Mouse (Mus musculus) kidney, adult 18-20 months (tissue): ENCODE measurements around the gene Ash1l.
"Not testable (repeated sequence)": the region's sequence is repeated elsewhere in the genome, so short reads cannot be mapped to it uniquely, and the experiment has no call there.

ENCODE experiments used
- DNase-seq: peaks from one replicate; pipeline ENCODE4 v3.0.0; 2021

The Ash1l gene

DNA sequence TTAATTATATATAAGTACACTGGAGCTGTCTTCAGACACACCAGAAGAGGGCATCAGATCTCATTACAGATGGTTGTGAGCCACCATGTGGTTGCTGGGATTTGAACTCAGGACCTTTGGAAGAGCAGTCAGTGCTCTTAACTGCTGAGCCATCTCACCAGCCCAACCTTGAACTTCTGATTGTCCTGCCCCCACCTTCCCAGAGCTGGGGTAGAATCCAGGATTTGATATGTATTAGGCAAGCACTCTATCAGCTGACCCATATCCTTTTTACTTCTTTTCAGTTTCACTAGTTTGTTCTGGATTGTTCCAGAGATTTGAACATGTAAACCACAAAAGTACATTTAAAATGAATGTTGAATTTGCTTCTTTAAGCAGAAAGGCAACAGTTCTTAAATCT is 12.8 kb downstream of the Ash1l start:
- DNase-seq, result not testable (repeated sequence)

DNA sequence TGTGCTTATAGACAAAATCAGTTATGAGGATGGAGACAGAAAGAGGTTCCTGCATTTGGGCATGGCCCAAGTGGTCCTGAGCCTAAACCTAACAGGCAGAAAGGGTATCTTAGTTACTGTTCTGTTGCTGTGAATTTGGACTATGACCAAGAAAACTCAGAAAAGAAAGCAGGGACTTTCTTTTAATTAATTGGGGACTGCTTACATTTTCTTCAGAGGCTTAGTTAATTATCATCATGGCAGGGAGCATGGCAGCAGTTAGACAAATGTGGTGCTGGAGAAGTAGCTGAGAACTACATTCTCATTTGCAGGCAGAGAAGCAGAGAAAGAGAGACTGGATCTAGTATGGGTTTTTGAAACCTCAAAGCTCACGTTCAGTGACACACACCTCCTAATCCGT is 24.6 kb downstream of the Ash1l start:
- no peak for DNase-seq

DNA sequence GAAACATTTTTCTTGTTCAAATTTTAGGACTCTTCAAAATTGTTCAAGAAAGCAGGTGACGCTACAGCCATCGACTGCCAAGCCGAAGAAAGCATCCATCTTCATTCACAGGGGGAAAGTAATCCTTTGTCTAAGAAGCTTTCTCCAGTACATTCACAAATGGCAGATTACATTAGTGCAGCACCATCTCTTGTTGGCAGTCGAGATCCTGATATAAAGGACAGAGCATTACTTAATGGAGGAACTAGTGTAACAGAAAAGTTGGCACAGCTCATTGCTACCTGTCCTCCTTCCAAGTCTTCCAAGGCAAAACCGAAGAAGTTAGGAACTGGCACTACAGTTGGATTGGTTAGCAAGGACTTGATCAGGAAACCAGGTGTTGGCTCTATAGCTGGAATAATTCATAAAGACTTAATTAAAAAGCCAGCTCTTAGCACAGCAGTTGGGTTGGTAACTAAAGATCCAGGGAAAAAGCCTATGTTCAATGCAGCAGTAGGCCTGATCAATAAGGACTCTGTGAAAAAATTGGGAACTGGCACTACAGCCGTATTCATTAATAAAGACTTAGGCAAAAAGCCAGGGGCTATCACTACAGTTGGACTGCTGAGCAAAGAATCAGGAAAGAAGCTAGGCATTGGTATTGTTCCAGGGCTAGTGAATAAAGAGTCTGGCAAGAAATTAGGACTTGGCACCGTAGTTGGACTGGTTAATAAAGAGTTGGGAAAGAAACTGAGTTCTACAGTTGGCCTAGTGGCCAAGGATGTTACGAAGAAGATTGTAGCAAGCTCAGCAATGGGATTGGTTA is 31.0 kb downstream of the Ash1l start:
- DNase-seq, result no peak

DNA sequence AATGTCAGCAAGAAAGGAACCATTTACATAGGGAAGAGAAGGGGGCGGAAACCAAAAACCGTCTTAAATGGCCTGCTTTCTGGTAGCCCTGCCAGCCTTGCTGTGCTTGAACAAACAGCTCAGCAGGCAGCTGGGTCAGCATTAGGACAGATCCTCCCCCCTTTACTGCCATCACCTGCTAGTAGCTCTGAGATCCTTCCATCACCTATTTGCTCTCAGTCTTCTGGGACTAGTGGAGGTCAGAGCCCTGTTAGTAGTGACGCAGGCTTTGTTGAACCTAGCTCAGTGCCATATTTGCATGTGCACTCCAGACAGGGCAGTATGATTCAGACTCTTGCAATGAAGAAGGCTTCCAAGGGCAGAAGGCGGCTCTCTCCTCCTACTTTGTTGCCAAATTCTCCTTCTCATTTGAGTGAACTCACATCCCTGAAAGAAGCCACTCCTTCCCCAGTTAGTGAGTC is 33.5 kb downstream of the Ash1l start:
- DNase-seq, result no peak

DNA sequence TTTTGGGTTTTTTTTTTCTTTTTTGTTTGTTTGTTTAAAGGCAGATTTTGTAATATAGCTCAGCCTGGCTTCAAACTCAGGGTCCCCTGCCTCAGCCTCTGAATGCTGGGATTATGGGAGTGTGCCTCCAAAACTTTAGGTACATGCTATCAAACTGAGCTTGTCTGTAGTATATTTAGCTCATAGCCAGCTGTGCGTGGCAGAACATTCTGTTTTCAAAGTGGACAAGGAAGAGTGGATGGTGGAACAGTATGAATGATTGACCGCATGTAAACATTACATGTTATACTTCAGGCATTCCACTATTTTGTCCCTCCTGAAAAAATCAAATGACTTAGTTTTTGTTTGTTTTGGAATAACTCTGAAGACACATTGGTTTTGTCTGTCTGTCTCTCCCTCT is 42.4 kb downstream of the Ash1l start:
- DNase-seq, result no peak

DNA sequence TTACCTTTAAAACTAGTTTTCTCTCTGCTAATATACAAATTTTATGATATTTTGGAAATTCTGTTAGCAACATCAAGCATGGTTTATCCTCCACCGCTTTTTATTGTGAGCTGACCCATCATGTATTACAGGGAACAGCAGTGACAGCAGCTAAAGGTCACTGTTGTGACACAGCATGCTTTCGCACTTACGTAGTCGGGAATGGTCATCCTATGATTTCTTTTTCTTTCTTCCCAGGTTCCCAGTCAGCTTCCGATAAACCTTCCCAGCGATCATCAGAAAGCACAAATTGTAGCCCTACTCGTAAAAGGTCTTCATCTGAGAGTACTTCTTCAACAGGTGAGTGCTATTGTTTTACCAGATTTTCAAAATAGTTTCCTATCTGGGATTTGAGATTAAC is 51.1 kb downstream of the Ash1l start:
- DNase-seq, result no peak

DNA sequence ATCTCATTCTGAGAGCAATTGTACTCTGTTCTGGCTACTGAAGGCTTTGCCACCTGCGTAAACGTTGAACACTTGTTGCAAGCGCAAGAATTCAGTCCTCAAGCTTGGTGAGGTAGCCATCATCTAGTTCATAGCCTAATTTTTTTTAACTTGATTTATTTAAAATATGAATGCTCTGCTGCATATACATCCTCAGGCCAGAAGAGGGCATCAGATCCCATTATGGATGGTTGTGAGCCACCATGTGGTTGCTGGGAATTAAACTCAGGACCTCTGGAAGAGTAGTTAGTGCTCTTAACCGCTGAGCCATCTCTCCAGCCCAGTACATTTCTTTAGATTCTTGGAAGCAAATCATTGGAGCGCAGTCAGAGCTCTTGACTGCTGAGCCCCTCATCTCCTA is 80.5 kb downstream of the Ash1l start:
- not testable (repeated sequence) for DNase-seq

DNA sequence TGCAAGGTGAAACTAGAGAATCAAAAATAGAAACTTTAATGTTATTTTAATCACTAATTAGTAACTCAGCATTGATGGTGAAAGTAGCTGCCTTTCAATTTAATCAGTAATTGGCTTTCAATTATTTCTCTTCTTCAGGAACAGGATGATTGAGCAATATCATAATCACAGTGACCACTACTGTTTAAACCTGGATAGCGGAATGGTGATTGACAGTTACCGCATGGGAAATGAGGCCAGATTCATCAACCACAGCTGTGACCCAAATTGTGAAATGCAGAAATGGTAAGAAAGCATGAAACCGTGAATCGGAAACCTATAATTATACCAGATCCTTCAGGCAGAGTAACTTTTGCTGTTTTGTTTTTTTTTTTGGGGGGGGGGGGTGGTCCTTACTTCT is 92.9 kb downstream of the Ash1l start:
- DNase-seq, result no peak

DNA sequence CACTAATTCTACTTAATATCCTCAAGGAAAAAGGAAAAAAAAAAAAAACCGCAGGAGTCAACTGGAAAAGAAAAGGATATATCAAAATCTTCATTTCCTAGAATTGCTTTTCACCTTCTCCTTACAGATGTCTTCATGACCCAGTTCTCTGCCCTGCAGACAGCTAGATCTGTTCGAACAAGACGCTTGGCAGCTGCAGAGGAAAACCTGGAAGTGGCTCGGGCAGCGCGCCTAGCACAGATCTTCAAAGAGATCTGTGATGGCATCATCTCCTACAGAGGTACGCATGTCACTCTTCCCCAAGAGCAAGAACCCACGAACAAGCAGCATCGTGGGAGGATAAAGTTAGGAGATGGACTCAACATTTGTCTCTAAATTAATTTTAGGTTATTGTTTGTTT is 107.9 kb downstream of the Ash1l start:
- no peak for DNase-seq

DNA sequence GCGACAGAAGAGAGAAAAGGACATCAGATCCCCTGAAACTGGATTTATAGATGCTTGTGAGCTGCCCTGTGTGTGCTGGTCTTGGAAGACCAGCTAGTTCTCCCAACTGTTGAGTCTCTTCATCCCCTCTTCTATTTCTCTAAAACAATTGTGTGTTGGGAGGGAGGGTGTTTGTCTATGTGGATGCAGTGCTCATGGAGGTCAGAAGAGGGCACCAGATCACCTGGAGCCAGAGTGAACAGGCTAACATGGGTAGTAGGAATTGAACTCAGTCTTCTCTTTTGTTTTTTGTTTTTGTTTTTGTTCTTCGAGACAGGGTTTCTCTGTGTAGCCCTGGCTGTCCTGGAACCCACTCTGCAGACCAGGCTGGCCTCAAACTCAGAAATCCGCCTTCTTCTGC is 108.4 kb downstream of the Ash1l start:
- peak; percentile 35 for DNase-seq

DNA sequence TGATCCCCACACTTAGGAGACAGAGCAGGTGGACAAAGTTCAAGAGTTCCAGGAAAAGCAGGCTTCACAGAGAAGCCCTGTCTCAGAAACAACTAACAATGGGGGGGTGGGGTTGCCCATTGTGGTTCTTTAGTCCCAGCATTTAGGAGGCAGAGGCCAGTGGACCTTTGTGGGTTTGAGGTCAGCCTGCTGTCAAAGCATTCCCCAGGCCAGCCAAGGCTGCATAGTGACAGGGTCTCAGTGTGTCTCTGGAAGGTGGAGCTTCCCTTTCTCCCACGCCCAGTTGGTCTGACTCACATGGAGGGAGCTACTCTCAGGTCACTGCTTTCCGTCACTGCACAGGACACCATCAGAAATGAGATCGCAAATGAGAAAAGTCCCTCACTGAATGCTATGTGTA is 111.3 kb downstream of the Ash1l start:
- DNase-seq, result no peak

DNA sequence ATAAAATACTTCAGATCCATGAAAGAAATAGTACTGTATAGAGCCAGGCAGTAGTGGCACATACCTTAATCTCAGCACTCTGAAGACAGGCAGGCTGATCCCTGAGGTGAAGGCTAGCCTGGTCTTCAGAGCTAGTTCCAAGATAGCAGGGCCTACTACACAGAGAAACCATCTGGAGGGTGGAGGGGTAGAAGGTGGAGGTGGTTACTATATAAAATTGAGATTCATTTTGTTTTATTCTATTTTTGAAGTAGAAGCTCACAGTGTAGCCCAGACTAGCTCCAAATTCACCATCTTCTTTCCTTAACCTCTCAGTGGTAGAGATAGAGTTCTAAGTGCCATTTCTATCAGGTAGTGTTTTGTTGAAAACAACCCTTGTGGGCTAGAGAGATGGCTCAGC is 116.8 kb downstream of the Ash1l start:
- DNase-seq, result no peak

DNA sequence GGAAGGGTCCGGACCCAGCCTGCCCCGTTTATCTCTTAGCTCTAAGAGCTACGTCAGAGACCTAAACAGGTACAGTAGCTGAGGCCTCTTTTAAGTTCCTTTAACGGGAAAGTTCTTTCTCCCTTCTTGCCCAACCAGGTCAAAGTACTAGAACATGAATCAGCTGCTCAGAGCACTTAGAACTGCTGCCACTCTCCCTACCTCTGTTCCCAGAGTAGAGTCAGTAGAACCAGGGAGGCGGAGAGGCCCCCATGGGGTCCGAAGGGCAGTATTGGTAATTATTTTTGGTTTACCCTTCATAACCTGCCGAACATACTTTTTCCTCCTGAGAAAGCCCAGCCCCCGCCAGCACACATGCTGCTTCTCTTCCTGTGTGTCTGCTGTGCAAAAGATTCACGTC is 127.0 kb downstream of the Ash1l start:
- DNase-seq, result no peak

DNA sequence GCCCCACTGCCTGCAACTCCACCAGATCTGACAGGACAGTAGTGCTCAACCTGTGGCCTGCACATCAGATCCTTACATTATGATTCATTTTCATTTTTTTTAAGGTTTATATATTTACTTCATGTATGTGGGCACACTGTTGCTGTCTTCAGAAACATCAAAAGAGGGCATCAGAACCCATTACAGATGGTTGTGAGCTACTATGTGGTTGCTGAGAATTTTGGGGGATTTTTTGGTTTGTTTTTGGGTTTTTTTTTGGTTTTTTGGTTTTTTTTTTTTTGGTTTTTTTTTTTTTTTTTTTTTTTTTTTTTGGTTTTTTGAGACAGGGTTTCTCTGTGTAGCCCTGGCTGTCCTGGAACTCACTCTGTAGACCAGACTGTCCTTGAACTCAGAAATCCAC is 131.9 kb downstream of the Ash1l start:
- DNase-seq, result not testable (repeated sequence)

DNA sequence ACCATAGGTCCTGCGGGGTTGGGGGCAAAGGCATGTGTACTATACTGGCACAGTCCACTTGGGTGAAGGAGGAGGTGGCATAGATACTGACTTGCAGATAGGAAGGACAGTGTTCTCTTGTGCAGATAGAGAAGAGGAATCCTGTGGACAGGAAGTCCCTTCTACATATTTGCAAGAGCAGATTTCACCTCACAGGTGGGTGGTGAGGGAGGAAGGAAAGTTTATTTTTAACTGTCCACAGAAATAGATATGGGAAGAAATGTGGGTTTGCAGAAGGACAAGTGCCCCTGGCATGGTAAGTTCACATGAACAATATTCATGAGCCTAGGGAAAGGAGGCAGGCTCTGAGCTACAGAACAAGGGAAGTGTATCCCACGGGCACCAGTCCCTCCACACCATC is 133.7 kb downstream of the Ash1l start:
- no peak for DNase-seq

DNA sequence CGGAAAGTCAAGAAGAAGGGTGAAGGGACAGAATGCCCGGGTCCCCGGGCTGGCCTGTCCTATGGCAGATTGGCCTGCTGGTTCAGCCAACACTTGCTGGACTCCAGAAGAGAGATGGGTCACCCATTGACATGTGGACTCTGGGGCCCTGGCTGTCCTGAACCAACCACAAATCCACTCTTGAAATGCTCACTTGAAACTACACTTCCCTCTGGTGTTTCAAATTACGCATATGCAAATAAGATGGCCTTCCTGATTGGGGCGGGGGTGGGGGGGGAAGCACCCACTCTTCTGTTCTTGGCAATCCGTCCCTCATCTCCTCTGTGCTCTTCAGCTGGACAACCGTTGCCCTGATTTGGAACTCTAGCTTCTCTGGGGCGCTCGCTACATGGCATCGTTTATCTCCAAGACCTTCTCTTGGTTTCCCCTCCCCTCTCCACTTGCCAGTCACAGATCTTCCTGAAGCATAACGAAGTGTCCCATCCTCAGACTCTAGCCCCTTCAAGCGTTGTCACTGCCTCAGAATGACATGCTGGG is 134.3 kb downstream of the Ash1l start:
- DNase-seq, result no peak

DNA sequence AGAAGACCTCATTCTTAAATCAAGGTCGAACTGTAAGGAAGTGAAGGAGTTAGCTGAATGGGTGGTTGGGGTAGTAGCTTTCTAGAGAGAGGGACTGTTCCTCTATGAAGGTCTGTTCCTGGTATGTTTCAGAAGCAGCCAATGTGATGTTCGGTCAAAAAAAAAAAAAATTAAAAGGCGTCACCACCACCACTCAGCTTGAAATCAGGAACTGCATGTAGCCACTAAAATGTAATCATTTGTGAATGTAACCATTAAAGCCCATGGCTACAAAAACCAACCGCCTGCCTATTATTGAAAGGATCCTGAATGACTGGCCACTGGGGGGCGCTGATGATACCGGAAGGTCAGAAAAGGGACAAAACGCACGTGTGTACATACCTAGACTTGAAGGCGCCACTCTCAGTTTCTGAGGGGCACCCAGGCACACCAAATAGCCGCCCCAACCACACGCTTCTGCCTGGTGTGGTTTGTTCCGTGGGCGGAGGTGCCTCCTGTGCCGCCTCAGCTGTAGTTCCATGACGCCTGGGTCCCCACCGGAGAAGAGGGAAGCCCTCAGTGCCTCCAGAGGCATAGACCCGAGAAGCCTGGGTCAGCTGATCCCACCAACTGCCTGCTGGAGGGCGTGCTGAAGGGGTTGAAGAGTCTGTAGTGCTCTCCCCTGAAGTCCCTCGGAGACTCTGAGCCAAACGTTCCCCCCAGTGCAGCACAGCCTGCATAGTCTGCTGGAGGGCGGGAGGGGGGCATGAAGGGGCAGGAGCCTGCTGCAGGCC is 137.1 kb downstream of the Ash1l start:
- peak; percentile 90 for DNase-seq

DNA sequence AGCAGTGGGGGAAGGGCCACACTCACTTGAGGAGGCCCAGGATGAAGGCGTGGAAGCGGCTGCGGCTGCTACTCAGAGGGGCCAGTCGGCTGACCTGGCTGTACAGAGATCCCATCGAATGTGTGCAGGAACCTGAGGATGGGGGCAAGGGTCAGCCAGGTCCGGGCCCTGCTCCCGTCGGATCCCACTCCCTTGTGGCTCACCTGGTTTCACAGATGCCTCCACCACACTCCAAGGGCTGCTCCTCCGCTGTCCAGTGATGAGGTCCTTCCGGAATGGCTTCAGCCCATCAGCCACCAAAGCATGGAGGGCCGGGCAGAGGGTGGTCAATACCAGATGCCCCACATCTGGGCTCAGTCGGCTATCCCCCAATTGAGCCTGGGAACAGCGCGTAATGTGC is 138.6 kb downstream of the Ash1l start:
- DNase-seq, result no peak

DNA sequence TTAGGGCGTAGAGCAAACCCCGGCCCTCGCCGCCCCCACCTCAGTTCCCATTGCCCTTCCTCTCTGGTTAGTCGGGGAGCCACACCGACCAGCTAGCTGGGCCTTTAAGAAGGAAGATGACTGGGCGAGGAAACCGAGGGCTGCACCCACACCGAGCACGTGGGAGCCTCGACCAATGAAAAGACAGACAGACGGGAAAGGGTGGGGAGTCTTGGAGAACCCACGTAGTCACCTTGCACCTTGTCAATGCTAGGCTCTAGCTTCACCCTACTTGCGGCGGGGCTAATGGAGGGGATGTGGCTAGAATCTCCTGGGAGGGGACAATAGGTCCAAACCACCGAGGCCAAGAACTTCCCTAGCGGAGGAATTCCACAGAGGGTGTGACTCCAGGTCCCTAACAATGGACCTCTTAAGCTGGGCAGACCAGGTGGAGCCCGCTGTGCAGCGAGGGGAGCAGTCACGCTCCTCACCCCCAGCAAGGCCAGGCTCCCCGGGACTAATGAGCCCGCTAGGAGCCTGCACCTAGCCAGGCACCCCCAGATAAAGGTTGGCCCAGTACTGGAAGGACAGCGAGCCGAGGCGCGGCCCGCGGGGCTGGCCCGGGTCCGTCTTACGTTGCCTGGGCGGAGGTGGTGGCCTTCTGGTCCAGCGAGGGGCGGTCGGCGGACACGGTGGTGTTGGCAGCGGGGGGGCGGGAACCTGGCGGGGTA is 139.6 kb downstream of the Ash1l start:
- DNase-seq, result peak; percentile 90

DNA sequence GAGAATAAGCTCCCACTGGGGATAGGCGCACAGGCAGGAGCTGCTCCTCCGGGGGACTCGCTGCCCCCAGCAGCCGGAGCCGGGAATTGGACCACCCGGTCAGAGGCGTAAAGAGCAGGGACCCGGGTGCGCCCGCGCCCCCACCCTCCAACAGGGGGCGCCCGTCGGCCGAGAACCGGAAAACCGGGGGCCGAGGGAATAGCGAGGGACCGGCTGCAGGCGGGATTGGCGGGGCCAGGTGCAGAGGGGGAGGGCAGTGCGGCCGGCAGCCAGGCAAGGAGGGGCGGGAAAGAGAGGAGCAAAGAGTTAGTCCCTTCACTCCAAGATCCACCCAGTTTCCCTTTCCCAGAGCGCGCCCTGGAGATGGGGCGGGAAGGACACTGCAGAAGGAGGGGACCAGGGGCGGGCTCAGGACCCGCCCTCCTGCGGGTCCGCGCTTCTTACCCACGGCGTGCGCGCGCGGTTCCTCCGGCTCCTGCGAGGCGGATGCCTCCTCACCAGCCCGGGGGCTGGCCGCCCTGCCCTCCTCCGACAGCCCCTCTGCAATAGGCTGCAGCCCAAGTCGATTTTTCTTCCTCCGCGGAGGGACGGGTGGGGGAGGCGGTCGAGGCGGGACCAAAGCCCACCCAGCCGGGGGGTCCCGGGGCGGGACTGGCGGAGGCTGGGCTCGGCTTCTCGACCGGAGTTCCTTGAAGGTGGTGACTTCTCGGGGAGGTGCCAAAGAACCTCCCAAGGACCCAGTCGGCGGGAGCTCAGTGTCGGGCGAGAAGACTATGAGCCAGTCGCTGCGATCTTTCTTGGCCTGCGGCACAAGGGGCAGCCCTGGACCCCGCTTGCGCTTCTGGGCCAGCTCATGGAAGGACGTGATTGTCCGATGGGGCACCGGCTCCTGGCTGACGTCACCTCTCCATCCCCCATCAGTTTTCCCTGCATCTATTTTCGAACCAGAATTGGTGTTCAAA is 140.6 kb downstream of the Ash1l start:
- peak; percentile 88 for DNase-seq

DNA sequence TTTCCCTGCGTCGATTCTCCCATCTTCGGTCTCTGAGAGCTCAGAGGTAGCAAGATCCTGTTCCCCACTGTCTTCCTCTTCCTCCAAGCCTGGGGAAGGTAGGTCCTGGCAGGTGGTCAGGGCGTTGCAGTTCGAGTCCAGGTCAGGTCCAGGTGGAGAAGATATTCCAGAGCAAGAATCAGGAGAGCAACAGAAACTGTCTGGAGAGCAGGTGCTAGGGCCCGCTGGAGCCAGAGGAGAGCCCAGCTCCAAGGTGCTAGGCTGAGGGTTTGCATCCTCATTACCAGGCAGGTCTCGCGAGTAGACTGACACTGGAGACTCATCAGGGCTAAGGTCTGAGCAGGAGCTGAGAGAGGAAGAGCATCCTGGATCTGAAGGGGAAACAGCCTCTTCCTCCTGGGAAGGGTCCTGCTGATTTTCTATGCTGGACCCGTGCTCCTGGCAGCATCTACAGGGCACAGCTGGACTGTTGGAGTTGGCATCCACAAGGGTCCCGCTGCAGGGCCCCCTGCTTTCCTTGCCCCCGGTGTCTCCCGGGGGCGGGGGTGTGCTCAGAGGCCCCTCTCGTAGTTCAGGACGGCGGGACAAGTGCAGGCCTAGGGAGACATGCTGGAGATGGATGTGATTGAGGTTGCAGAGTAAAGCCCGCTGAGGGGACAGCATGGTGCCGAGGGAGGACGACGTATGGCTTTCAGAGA is 141.5 kb downstream of the Ash1l start:
- no peak for DNase-seq
